In genomic region chr19:42138517-42139285, GRCm38 (mm10) we compare ENCODE assay signal across 13 mouse cellular contexts.
"Had no signal": no experiment of that assay in that cellular context is flagged by ENCODE, and none has a peak within 500 bp of the region (broad histone marks: within the 10 kb centered on the region; RNA-seq: fewer than 3 reads in every experiment).

No protein-coding gene starts in this region.

- H3K4me2 ChIP-seq: intestine, embryonic 15.5 days; liver, embryonic 13.5 days; lung, embryonic 15.5 days; midbrain, embryonic 11.5 days had no signal

- H3K4me3 ChIP-seq: intestine, embryonic 15.5 days; layer of hippocampus, adult 2 months; liver, embryonic 13.5 days; lung, embryonic 15.5 days had no signal

- H3K4me1 ChIP-seq: intestine, embryonic 15.5 days; lung, embryonic 15.5 days had no signal

- H3K36me3 ChIP-seq: intestine, embryonic 15.5 days; liver, embryonic 13.5 days; lung, embryonic 15.5 days had no signal

- H3K9me3 ChIP-seq: intestine, embryonic 15.5 days; liver, embryonic 13.5 days; lung, embryonic 15.5 days had no signal

- ATAC-seq: intestine, embryonic 15.5 days had no signal

- H3K27ac ChIP-seq: intestine, embryonic 15.5 days; kidney, postnatal 0 days; layer of hippocampus, adult 2 months; liver, embryonic 13.5 days; lung, embryonic 15.5 days had no signal

- DNase-seq: kidney, adult 11 months; kidney, adult 9 months; kidney, postnatal 25 days; layer of hippocampus, adult 9-11 months; liver, embryonic 13.5 days; midbrain, embryonic 14.5 days; thymus, adult 18-20 months; thymus, postnatal 36 days had no signal

- H3K27me3 ChIP-seq: intestine, embryonic 15.5 days; liver, embryonic 13.5 days; lung, embryonic 15.5 days had no signal

- H3K9ac ChIP-seq: intestine, embryonic 15.5 days; liver, embryonic 13.5 days; lung, embryonic 15.5 days had no signal
